Mouse (Mus musculus) forebrain, embryonic 14.5 days (tissue): ENCODE data around the gene Wwc1. TPM values are rescaled to one million over a fixed set of nuclear protein-coding genes. Genes with fewer than 3 reads are reported as not detected.

Source experiments
- ATAC-seq: fragments of 200-750 bp; cut with Nextera tagmentation; 2 replicates; pipeline ENCODE4 v1.8.0; 2017; ENCODE audit warnings: mild to moderate bottlenecking, moderate library complexity
- DNase-seq: peaks from one replicate; pipeline ENCODE4 v3.0.0-alpha.2; 2015; ENCODE audit warnings: low spot score
- H3K27ac ChIP-seq: fragments of 300-500 bp; sonication (generic); 2 replicates; pipeline ENCODE4 v1.5.1; 2014; ENCODE audit warnings: low read depth, mild to moderate bottlenecking, control low read depth, low read length, moderate library complexity
- H3K27me3 ChIP-seq: fragments of 300-500 bp; sonication (generic); replicated peaks from 2 replicates; pipeline ENCODE4 v1.6.1; 2014; ENCODE audit warnings: low read length, control low read depth, mixed read lengths; ENCODE audit not compliant: control insufficient read depth, insufficient read depth
- H3K36me3 ChIP-seq: fragments of 300-500 bp; sonication (generic); 2 replicates; pipeline ENCODE4 v1.6.1; 2014; ENCODE audit warnings: low read length, control low read depth; ENCODE audit not compliant: control insufficient read depth, insufficient read depth
- H3K4me1 ChIP-seq: fragments of 300-500 bp; sonication (generic); 2 replicates; pipeline ENCODE4 v1.6.1; 2014; ENCODE audit warnings: antibody characterized with exemption, low read length, control low read depth; ENCODE audit not compliant: control insufficient read depth, insufficient read depth
- H3K4me2 ChIP-seq: fragments of 300-500 bp; sonication (generic); 2 replicates; pipeline ENCODE4 v1.6.1; 2014; ENCODE audit warnings: mild to moderate bottlenecking, control low read depth, low read length
- H3K4me3 ChIP-seq: fragments of 300-500 bp; sonication (generic); 2 replicates; pipeline ENCODE4 v1.5.1; 2014; ENCODE audit warnings: low read depth, low read length, control low read depth
- H3K9ac ChIP-seq: fragments of 300-500 bp; sonication (generic); 2 replicates; pipeline ENCODE4 v1.6.1; 2014; ENCODE audit warnings: mild to moderate bottlenecking, low read length, control low read depth, moderate library complexity
- H3K9me3 ChIP-seq: fragments of 300-500 bp; sonication (generic); replicated peaks from 2 replicates; pipeline ENCODE4 v1.6.1; 2016; ENCODE audit warnings: low read length, control low read depth, mixed read lengths; ENCODE audit not compliant: control insufficient read depth
- WGBS: fragments of 180-500 bp; shearing (Covaris S2); extraction: QIAGEN DNeasy Blood & Tissue Kit; methylation state at CpG from one replicate; pipeline ENCODE4 v1.1.7; 2014; 5-methylcytosine and 5-hydroxymethylcytosine counted together
- polyA plus RNA-seq: library from polyadenylated mRNA; unstranded; fragments of >200 nt; fragmentation: Nextera tagmentation; extraction: Ambion mirVana; gene quantifications from 2 replicates; pipeline ENCODE4 v1.2.1, GENCODE M21; 2014

Wwc1 gene
- polyA plus RNA-seq, 1 experiment from 2014 or later: 10.4 TPM

DNA sequence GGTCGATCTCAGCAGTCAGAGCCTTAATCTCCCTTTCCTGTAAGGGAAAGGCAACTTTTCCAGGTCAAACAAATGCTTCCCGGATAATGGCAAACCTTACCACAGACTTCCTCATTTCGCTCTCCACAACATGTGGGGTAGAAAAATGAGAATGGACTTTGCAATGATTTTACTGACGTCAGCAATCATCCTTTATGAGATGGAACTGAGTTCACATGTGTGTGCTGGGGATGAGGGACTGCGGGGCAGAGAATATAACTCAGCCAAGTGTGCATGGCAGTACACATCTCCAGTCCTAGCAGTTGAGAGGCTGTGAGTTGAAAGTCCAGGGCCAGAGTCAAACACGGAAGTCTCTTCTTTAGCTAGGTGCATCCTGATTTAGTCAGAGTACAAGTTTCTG, 147.1 kb downstream of the Wwc1 start:
- Histone ChIP-seq H3K9ac (no peak overlapping the region; the same call in 1 of the 2 replicates), H3K27me3 (no peaks in the 10 kb centered on the region), H3K4me1 (peaks cover 11% of the 10 kb centered on the region; the same call in 1 of the 2 replicates)

DNA sequence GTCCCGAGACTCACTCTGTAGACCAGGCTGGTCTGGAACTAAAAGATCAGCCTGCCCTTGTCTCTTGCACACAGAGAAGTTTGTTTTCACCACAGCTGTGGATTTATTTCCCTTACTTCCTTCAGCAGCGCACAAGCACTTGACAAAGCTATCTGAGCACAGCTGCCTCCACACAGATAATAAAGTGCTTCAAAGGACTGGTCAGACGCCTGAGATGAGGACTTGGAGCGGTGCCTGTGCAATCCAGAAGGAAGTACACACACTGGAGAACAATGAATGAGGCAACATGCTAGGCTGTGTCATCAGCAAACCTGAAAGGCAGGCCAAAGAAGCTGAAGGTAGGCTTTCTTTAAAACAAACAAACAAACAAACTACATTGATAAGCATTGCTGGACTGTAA, 148.2 kb downstream of the Wwc1 start:
- Histone ChIP-seq H3K4me2 (no peak overlapping the region), H3K36me3 (peaks cover 46% of the 10 kb centered on the region), H3K27ac (no peak overlapping the region), H3K4me1 (peaks cover 9% of the 10 kb centered on the region; the same call in 1 of the 2 replicates), H3K4me3 (no peak overlapping the region), H3K9ac (no peak overlapping the region), H3K27me3 (no peaks in the 10 kb centered on the region), H3K9me3 (no peaks in the 10 kb centered on the region)
- DNase-seq: no peak
- 82% methylated on average over 4 of the region's 4 CpGs for WGBS
- ATAC-seq: no peak

More for the DNA sequence above, 147.1 kb downstream of the Wwc1 start:
- H3K4me3 ChIP-seq: peak overlapping the region; percentile 89
- no peak overlapping the region for H3K27ac ChIP-seq
- DNase-seq (no peak), ATAC-seq (no peak)
- H3K4me2 ChIP-seq: peak overlapping the region; percentile 80
- no peaks in the 10 kb centered on the region for H3K9me3 ChIP-seq
- H3K36me3 ChIP-seq: peaks cover 35% of the 10 kb centered on the region
- 91% methylated on average over 6 of the region's 6 CpGs for WGBS

DNA sequence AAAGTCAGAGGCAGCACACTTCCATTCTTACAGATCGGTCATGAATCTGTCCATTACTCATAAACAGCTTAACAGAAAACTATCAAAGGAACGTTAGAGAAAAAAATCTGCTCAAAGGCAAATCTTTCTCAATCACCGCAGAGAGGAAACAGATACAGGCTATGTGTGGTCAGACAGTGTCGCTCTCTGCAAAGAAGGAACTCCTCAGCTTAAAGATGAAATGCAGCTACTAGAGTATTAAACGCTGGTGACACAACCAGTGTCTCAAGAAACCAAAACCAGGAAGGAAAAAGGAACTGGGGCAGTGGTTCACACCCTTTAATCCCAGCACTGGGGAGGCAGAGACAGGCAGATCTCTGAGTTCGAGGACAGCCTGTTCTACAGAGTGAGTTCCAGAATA, 152.6 kb downstream of the Wwc1 start:
- no peak for ATAC-seq
- H3K36me3 ChIP-seq: peaks cover 80% of the 10 kb centered on the region
- H3K4me2 ChIP-seq: no peak overlapping the region
- no peak overlapping the region for H3K27ac ChIP-seq
- H3K4me1 ChIP-seq: no peaks in the 10 kb centered on the region
- H3K27me3 ChIP-seq: no peaks in the 10 kb centered on the region
- no peaks in the 10 kb centered on the region for H3K9me3 ChIP-seq
- DNase-seq: no peak
- no peak overlapping the region for H3K9ac ChIP-seq
- 96% methylated on average over 6 of the region's 6 CpGs for WGBS
- no peak overlapping the region for H3K4me3 ChIP-seq

DNA sequence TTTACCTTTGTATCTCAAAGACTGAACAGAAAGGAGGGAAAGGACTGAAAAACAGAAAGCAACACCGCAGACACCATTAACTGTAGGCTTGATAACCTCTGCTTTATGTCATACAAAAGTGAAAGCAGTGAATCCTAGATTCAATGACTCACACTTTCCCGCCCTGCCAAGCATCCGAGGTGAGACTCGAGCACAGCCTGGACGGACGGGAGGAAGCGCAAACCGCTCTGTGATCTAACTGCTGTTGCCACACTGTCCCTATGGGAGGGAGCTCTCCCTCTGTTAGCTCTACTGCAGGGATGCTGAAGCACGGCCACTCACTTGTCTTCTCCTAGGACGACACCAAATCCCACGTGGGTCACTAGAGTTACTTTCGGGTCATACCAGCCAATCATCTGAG, 164.0 kb downstream of the Wwc1 start:
- Histone ChIP-seq H3K9me3 (no peaks in the 10 kb centered on the region), H3K9ac (no peak overlapping the region), H3K4me2 (no peak overlapping the region), H3K27ac (no peak overlapping the region), H3K4me3 (no peak overlapping the region), H3K27me3 (no peaks in the 10 kb centered on the region), H3K36me3 (peaks cover 97% of the 10 kb centered on the region), H3K4me1 (no peaks in the 10 kb centered on the region)
- ATAC-seq: no peak
- 91% methylated on average over 12 of the region's 12 CpGs for WGBS
- no peak for DNase-seq

DNA sequence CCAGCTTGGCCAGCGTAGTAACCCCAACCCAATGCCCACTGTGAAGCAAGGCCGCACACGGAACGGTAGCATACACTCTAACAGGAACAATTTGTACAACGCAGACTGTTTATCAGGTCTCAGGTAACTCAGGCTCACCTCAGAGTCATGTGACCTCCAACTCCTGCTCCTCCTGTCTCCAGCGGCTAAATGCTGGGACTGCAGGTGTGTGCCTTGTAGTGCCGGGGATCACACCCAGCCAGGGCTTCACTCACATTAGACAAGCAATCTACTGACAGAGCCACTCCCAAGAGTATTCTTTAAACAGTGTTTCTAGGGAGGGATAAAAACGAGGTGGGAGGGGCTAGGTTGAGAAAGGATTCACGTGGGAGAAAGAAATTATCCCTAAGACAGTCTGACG, 168.9 kb downstream of the Wwc1 start:
- no peak overlapping the region for H3K4me3 ChIP-seq
- WGBS: 87% methylated on average over 10 of the region's 10 CpGs
- ATAC-seq: no peak
- peaks cover 94% of the 10 kb centered on the region for H3K36me3 ChIP-seq
- no peaks in the 10 kb centered on the region for H3K9me3 ChIP-seq
- no peak overlapping the region for H3K4me2 ChIP-seq
- no peaks in the 10 kb centered on the region for H3K27me3 ChIP-seq
- DNase-seq: no peak
- no peak overlapping the region for H3K27ac ChIP-seq
- no peak overlapping the region for H3K9ac ChIP-seq
- no peaks in the 10 kb centered on the region for H3K4me1 ChIP-seq

DNA sequence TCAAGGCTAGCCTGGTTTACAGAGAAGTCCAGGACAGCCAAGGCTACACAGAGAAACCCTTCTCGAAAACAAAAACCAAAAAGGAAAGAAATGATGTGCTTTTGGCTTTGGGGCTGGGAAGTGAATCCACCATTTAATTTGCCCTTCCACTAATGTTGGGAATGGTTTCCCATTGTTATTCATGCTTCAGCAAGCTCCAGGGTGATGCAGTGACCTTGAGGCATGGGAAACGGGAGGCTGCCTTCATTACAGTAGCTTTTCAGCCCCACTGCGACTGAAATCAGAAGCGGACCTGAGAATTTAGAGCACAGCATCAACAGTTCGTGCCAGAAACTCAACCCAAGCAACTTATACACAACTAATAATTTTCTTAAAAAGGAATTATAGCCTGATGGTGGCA, 179.0 kb downstream of the Wwc1 start:
- H3K9me3 ChIP-seq: no peaks in the 10 kb centered on the region
- no peak for DNase-seq
- peaks cover 10% of the 10 kb centered on the region; the same call in 1 of the 2 replicates for H3K4me1 ChIP-seq
- H3K36me3 ChIP-seq: peaks cover 7% of the 10 kb centered on the region; the same call in 1 of the 2 replicates
- no peak for ATAC-seq
- H3K4me3 ChIP-seq: no peak overlapping the region
- no peak overlapping the region for H3K27ac ChIP-seq
- H3K4me2 ChIP-seq: no peak overlapping the region
- no peak overlapping the region for H3K9ac ChIP-seq
- peaks cover 27% of the 10 kb centered on the region for H3K27me3 ChIP-seq
- WGBS: 82% methylated on average over 5 of the region's 5 CpGs

DNA sequence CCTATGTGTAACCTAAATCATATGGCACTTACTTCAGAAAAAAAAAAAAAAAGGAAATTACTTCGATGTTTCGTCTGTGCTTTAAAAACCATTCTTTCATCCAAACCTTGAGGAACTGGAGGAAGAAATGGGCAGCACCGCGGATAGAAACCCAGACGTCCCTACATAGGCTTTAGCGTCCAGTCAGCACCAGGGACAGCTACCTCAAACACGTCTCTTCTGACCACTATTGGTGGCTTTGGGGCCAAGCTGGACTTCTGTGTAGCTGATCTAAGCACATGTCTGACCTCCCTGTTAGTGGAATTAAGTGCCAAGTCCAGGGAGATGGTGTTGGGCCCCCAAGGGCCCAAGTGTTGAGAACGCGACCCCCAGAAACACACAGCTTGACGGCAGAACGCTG, 181.5 kb downstream of the Wwc1 start, which contains the start of gene Fbll1:
Gene Fbll1 (minus strand): TSS at position 11 of the 400 bp plus-strand sequence.
- peaks cover 10% of the 10 kb centered on the region; the same call in 1 of the 2 replicates for H3K4me1 ChIP-seq
- H3K4me3 ChIP-seq: peak within 1 kb of the TSS; percentile 68
- peaks cover 34% of the 10 kb centered on the region for H3K27me3 ChIP-seq
- H3K9me3 ChIP-seq: no peaks in the 10 kb centered on the region
- no peaks in the 10 kb centered on the region for H3K36me3 ChIP-seq
- peak within 1 kb of the TSS; percentile 79 for H3K27ac ChIP-seq
- peak; percentile 60 for DNase-seq
- H3K4me2 ChIP-seq: peak within 1 kb of the TSS; percentile 78
- H3K9ac ChIP-seq: peak within 1 kb of the TSS; percentile 70
- ATAC-seq: peak; percentile 30; the same call in 1 of the 2 replicates
- WGBS: 10% methylated on average over 11 of the region's 11 CpGs

DNA sequence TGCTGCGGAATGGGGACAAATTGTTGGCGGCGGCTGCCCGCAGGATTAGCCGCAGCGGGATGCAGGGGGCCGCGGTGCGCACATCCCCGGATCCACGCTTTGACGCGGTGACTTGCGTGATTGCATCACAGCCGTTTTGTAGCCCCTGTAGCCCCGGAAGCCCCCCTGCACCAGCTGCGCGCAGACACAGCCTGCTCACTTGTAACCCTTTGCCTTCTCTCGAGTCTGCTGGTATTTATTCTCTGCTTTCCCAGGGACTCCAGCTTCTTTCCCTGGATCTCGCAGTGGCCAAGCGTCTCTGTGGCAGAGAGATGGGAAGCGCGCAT, 181.9 kb downstream of the Wwc1 start:
- ATAC-seq (peak; percentile 96), DNase-seq (peak; percentile 91)
- Histone ChIP-seq H3K27me3 (peaks cover 34% of the 10 kb centered on the region), H3K27ac (peak overlapping the region; percentile 79), H3K4me3 (peak overlapping the region; percentile 68), H3K9ac (peak overlapping the region; percentile 70), H3K4me1 (peaks cover 10% of the 10 kb centered on the region; the same call in 1 of the 2 replicates), H3K9me3 (no peaks in the 10 kb centered on the region), H3K36me3 (no peaks in the 10 kb centered on the region), H3K4me2 (peak overlapping the region; percentile 78)
- under 1% methylated on average over 23 of the region's 23 CpGs for WGBS

DNA sequence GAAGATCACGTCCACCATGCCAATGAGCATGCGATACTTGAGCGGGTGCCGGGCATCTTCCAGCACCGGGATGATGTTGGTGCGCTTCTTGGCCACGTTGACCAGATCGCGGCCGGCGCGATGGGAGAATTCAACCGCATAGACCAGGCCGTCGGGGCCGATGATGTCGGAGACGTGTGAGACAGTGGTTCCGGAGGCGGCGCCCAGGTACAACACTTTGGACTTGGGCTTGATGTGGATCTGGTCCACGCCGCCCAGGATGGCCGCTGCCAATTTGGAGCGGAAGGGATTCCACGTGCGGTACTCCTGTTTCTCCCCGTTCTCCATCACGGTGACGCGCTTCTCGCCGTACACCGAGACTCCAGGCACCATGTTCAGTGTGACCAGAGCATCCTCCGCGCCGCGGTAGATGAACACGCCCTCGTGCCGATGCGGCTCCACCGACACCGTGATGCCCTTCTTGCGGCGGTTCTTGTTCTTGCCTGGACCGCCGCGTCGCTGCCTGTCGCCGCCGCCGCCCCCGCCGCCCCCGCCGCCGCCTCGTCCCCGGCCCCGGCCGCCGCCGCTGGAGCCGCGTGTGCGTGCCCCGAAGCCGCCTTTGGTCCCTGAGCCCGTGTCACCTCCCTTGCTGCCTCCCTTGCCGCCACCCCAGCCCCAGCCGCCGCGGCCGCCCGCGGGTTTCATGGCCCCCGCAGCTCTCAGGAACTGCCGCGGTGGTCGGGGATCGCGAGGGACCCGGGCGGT, 182.4 kb downstream of the Wwc1 start:
- Histone ChIP-seq H3K4me2 (peak overlapping the region; percentile 78), H3K4me3 (peak overlapping the region; percentile 68), H3K27me3 (peaks cover 34% of the 10 kb centered on the region), H3K9me3 (no peaks in the 10 kb centered on the region), H3K27ac (peak overlapping the region; percentile 79), H3K36me3 (no peaks in the 10 kb centered on the region), H3K4me1 (peaks cover 10% of the 10 kb centered on the region; the same call in 1 of the 2 replicates), H3K9ac (peak overlapping the region; percentile 70)
- peak; percentile 75 for ATAC-seq
- DNase-seq: peak; percentile 37
- whole genome bisulfite sequencing: 2% methylated on average over 77 of the region's 86 CpGs
